ENCODE assay signal across 8 mouse cellular contexts in the genomic region with DNA sequence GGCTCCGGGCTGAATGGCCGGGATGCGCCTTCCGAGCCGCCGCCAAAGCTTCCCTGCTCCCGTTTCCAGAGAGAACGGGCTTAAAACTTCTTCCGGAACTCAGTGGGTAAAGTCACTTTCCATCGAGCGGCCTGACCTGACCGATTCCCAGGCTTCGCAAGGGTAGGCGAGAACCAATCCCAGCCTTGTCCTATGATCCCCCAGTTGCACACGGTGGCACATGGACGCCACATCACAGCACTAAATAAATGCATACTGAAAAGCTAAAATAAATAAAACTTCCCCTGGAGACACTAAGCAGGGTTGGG. TPM values are rescaled to one million over a fixed set of nuclear protein-coding genes. Genes with fewer than 3 reads are reported as not detected.
DNase-seq lines count a peak whose midpoint lies in the region; ATAC-seq and TF ChIP-seq lines count a peak whose summit lies in the region.

No protein-coding gene starts in this region.

- peak overlapping the region; percentile 90 for H3K9ac ChIP-seq in liver, adult 2 months (ENCODE audit: low read depth, low read length)
- peak overlapping the region; percentile 90 for H3K9ac ChIP-seq in hindbrain, postnatal 0 days (replicated peaks; ENCODE audit: low read length)
- peak overlapping the region; percentile 93 for H3K9ac ChIP-seq in neural tube, embryonic 13.5 days

- peaks cover 6% of the 10 kb centered on the region for H3K4me1 ChIP-seq in liver, adult 2 months (ENCODE audit: control insufficient read depth, insufficient read depth, low read length)
- H3K4me1 ChIP-seq in hindbrain, postnatal 0 days (ENCODE audit: insufficient read depth, low read length) = peaks cover 6% of the 10 kb centered on the region; the same call in 1 of the 2 replicates
- peaks cover 15% of the 10 kb centered on the region for H3K4me1 ChIP-seq in neural tube, embryonic 13.5 days (replicated peaks)

- no peaks in the 10 kb centered on the region for H3K27me3 ChIP-seq in liver, adult 2 months (ENCODE audit: control insufficient read depth, insufficient read depth, low read length)
- no peaks in the 10 kb centered on the region for H3K27me3 ChIP-seq in hindbrain, postnatal 0 days (ENCODE audit: insufficient read depth, low read length)
- H3K27me3 ChIP-seq in neural tube, embryonic 13.5 days = no peaks in the 10 kb centered on the region

- peak; percentile 29 for DNase-seq in liver, adult 2 months (ENCODE audit: extremely low read depth, low read depth, low spot score)
- DNase-seq in liver = no peak
- peak; percentile 14 for DNase-seq in c-Kit-positive CD71-negative TER-119-negative erythroid progenitor cells, embryonic 14.5 days (ENCODE audit: low read depth)
- peak; percentile 38 for DNase-seq in hindbrain, postnatal 0 days (ENCODE audit: low spot score)
- no peak for DNase-seq in ovary, postnatal 36 days (ENCODE audit: low spot score)
- DNase-seq in adrenal gland, adult (ENCODE audit: inconsistent age in 2 of 2, low spot score in 1 of 2) = no peak
- no peak for DNase-seq in urinary bladder, postnatal 10 days (ENCODE audit: low spot score)

- ATAC-seq in hindbrain, postnatal 0 days = peak; percentile 19
- peak; percentile 25 for ATAC-seq in neural tube, embryonic 13.5 days (ENCODE audit: low read depth)

- H3K4me2 ChIP-seq in hindbrain, postnatal 0 days (ENCODE audit: low read depth, low read length) = peak overlapping the region; percentile 76
- H3K4me2 ChIP-seq in neural tube, embryonic 13.5 days = peak overlapping the region; percentile 68

- under 1% methylated on average over 16 of the region's 16 CpGs for WGBS in liver, adult 2 months
- under 1% methylated on average over 16 of the region's 16 CpGs for WGBS in hindbrain, postnatal 0 days
- under 1% methylated on average over 16 of the region's 16 CpGs for WGBS in neural tube, embryonic 13.5 days

- peaks cover 12% of the 10 kb centered on the region for H3K36me3 ChIP-seq in liver, adult 2 months (ENCODE audit: control insufficient read depth, insufficient read depth, low read length)
- H3K36me3 ChIP-seq in hindbrain, postnatal 0 days (ENCODE audit: insufficient read depth, low read length) = peaks cover 5% of the 10 kb centered on the region; the same call in 1 of the 2 replicates
- peaks cover 14% of the 10 kb centered on the region for H3K36me3 ChIP-seq in neural tube, embryonic 13.5 days

- peaks cover 4% of the 10 kb centered on the region; the same call in 1 of the 2 replicates for H3K79me2 ChIP-seq in liver, adult 2 months (ENCODE audit: control insufficient read depth, insufficient read depth, low read length)

- H3K27ac ChIP-seq in liver, adult 2 months (replicated peaks; ENCODE audit: insufficient read depth, low read depth, low read length) = peak overlapping the region; percentile 69
- H3K27ac ChIP-seq in hindbrain, postnatal 0 days = peak overlapping the region; percentile 95
- peak overlapping the region; percentile 99 for H3K27ac ChIP-seq in neural tube, embryonic 13.5 days (replicated peaks)

- no peaks in the 10 kb centered on the region for H3K9me3 ChIP-seq in hindbrain, postnatal 0 days (ENCODE audit: low read length)
- H3K9me3 ChIP-seq in neural tube, embryonic 13.5 days = no peaks in the 10 kb centered on the region

- TF ChIP-seq CTCF in liver, adult 2 months (IDR thresholded peaks at IDR 0.05; ENCODE audit: low read depth, low read length) = no peak
- no peak for TF ChIP-seq CTCF in hindbrain, postnatal 0 days (IDR thresholded peaks at IDR 0.05; ENCODE audit: low read depth)

- peak overlapping the region; percentile 80 for H3K4me3 ChIP-seq in liver, adult 2 months (ENCODE audit: insufficient read depth, low read depth, low read length)
- H3K4me3 ChIP-seq in hindbrain, postnatal 0 days (ENCODE audit: low read length) = peak overlapping the region; percentile 77
- peak overlapping the region; percentile 90 for H3K4me3 ChIP-seq in neural tube, embryonic 13.5 days

- TF ChIP-seq POLR2A in liver, adult 2 months (IDR thresholded peaks at IDR 0.05; ENCODE audit: extremely low read depth, insufficient read depth, low read length) = no peak

RNA-seq across cellular contexts. Expression of a gene that starts 0.8 kb away (rescaled TPM):
- 17.4 and 19.2 TPM in 2 replicates for total RNA-seq in liver, adult 2 months (2014; rRNA removed)
- polyA plus RNA-seq in liver, adult 2 months (2012; rRNA removed) = 6.7 and 8.7 TPM in 2 replicates
- 34.3 and 51.8 TPM in 2 replicates for total RNA-seq in hindbrain, postnatal 0 days (2014; rRNA removed)
- polyA plus RNA-seq in hindbrain, postnatal 0 days (2015; fragmentation: Nextera tagmentation; extraction: Ambion mirVana) = 60.9 and 66.6 TPM in 2 replicates
- 64.9 and 70.7 TPM in 2 replicates for polyA plus RNA-seq in neural tube, embryonic 13.5 days (2015; fragmentation: Nextera tagmentation; extraction: Ambion mirVana)

RNA-seq across cellular contexts. Expression of a gene that starts 43.6 kb away (rescaled TPM):
- 0.07 and 0.18 TPM in 2 replicates for total RNA-seq in liver, adult 2 months (2014; rRNA removed)
- 0.16 TPM in 1 of 2 replicates, not detected in the other for polyA plus RNA-seq in liver, adult 2 months (2012; rRNA removed)
- total RNA-seq in hindbrain, postnatal 0 days (2014; rRNA removed) = 10.0 and 20.2 TPM in 2 replicates
- 12.1 and 13.6 TPM in 2 replicates for polyA plus RNA-seq in hindbrain, postnatal 0 days (2015; fragmentation: Nextera tagmentation; extraction: Ambion mirVana)
- polyA plus RNA-seq in neural tube, embryonic 13.5 days (2015; fragmentation: Nextera tagmentation; extraction: Ambion mirVana) = 7.7 and 7.8 TPM in 2 replicates

Comparison
In these comparisons a context has a peak if more than half of its experiments do, and no peak if none do; other contexts are left out.
1. DNase-seq: peak in liver, adult 2 months (single experiment), c-Kit-positive CD71-negative TER-119-negative erythroid progenitor cells, embryonic 14.5 days (single experiment) and hindbrain, postnatal 0 days (single experiment); none in liver (single experiment), ovary, postnatal 36 days (single experiment), adrenal gland, adult (0 of 2) and urinary bladder, postnatal 10 days (single experiment).
2. Peak in every context shown above with its lines, with median percentiles within 50 percentile points of each other: H3K27ac ChIP-seq, H3K4me3 ChIP-seq and H3K9ac ChIP-seq.